Mouse (Mus musculus) lung, adult 18-20 months (tissue): ENCODE data around the gene Fkbp11.
A peak's percentile ranks its signal among the peaks of the same experiment; 100 is the strongest.

Experiments
- DNase-seq, 2 experiments: peaks; one replicate each; pipeline ENCODE4 v3.0.0; 2022; ENCODE audit warnings: mixed read lengths in 2 of 2

Fkbp11 gene

DNA sequence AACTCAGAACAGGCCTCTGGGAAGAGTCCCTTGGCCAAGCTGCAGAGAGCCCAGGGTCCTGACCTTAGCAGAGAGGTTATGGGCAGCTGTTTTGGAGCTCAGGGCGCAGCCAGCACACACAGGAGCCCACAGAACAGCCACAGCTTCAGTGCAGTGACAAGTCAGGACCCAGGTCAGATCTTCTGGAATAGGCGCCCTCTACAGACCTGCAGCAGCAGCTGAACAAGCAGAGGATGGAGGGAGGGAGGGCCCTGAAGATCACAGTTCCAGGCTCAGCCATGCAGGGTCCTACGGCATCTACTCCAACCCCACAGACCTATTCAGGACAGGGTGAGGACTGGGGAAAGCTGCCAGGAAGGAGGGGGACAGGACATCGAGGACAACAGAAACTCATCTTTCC lies 10.8 kb upstream of the Fkbp11 start:
- DNase-seq = no peak

DNA sequence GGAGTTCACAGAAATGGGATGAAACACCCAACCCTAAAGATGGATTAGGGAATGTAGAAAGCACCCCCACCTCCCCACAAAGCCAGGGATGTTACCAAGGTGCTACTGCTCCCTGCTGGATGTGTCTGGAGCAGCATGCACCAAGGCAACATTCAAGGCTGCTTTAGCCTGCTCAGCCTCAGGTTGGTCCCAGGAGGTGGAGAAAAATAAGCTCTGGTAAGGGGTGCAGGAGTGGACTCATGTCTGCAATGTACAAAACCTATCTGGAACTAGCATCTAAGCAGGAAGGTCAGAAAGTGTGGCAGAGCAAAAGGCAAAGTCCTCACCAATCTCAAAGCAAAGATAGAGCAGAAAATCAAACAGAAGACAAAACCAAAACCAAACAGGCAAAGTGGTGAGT lies 9.9 kb upstream of the Fkbp11 start:
- peak in 1 of 2 experiments; percentile 37 for DNase-seq

GRCm38 (mm10) chr15:98736521-98736920 lies 8.5 kb upstream of the Fkbp11 start:
- peak; percentile 30 to 41 for DNase-seq

GRCm38 (mm10) chr15:98733976-98734566 lies 6.1 kb upstream of the Fkbp11 start:
- no peak for DNase-seq

DNA sequence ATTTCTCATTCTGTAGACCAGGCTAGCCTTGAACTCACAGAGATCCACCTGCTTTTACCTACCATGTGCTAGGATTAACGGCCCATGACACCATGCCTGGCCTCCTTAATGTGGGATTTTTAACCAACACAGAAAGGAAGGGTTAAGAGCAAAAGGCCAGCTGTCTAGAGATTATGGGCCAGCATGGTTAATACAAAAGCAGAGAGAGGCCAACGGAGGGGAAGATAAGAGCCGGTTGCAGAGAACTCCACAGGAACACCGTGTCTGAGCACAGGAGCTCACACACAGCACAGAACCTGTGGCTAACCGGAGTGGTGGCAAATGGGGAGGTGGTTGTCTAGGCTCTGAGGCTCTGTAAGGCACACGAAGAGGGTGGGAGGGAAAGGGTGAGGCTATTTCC lies 5.4 kb upstream of the Fkbp11 start:
- DNase-seq = no peak

GRCm38 (mm10) chr15:98732006-98732531 lies 4.1 kb upstream of the Fkbp11 start:
- no peak for DNase-seq

GRCm38 (mm10) chr15:98730790-98731189 lies 2.8 kb upstream of the Fkbp11 start:
- DNase-seq = no peak

DNA sequence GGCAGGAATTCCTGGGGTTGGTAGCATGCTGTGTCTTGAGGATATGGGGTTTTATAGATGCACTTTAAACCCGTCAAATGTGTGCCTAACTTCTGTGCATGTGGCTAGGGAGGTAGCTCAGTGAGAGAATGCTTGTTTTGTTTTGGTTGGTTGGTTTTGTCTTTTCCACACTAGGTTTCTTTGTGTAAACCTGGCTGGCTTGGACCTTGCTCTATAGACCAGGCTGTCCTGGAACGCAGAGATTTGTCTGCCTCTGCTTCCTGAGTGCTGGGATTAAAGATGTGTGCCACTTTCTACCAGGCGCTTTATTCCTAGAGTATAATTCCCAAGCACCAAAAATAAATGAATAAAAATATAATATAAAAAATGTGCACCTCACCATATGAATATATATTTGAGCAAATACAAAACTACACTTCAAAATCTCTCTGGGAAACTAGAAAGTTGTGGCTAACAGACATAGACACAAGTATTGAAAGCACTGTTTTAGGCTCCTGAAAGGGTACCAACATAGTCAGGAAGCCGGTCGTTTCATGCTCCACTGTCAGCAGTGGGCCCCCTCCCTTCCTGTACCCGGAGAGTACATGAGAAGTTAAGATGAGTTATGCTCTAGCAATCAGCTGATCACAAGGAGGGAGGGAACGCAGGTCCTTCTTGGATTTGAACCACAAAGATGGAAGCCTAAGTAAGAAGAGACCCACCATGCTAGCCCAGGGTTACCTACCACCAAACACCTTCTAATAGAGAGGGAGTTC lies 2.0 kb upstream of the Fkbp11 start:
- no peak for DNase-seq

DNA sequence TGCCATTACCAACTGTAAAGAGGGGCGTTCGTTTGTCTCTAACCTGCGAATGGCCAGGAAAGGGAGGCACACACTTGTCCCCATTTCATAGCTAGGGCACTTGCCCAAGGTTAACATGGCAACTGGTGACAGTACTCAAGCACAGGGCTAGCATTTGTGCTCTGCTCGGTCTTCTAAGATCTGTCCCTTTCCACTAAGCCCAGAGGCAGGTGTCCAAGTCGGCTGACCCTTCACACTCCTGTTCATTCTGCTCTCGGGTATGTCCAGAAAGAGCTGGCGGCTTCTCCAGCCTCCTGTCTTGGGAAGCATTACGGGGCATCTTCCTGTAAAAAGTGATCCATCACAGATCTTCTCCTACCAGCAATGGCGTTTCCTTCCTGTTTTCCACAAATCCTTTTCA lies 368 bp upstream of the Fkbp11 start:
- no peak for DNase-seq

- no peak for DNase-seq
Observed at GRCm38 (mm10) chr15:98726746-98727145, 1.3 kb downstream of the Fkbp11 start.

GRCm38 (mm10) chr15:98726079-98726478 lies 1.9 kb downstream of the Fkbp11 start:
- peak; percentile 60 to 61 for DNase-seq

- DNase-seq = no peak
Observed at GRCm38 (mm10) chr15:98724441-98724840, 3.6 kb downstream of the Fkbp11 start.

DNA sequence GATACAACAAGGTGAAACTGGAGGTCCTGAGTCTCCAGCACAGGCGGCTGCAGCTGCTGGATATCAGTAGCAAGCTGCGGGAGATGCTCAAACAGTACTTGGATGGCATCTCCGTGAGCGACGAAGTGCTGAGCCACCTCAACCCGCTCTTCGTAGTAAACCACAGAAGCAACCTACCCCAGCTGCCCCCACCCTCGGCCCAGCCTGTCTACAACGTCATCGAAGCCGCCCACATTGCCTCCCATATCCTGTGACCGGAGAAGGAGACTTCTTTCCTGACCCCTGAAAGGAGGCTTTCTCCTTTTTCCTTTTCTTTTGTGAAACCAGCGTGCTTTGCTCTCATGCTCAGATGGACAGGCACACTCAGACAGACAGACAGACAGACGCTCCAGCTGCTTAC lies 5.1 kb downstream of the Fkbp11 start:
- DNase-seq = peak in 1 of 2 experiments; percentile 22

GRCm38 (mm10) chr15:98722191-98722590 lies 5.8 kb downstream of the Fkbp11 start:
- DNase-seq = no peak

GRCm38 (mm10) chr15:98717301-98717700 lies 10.7 kb downstream of the Fkbp11 start:
- DNase-seq = peak; percentile 58 to 65

DNA sequence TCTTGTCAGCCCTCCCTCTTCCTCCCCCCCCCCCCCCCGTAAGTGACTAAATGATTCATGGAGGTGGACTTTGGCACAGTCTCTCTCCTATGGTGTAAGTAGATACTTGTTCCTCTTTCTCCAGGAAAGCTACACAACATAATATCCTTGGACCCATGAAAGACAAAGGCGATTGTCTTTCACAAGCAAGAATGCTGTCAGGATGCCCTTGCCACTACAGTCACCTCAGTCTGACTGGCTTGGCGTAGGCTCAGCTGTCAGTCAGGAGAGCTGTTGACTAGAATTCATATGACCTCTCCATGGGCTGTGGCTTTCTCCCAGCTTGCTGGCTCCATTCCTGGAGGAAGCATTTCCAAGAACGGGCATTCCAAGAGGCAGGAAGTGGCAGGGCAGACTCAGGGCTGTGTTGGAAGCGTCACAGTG lies 13.8 kb downstream of the Fkbp11 start:
- DNase-seq = peak; percentile 71 to 77

GRCm38 (mm10) chr15:98710442-98710841 lies 17.6 kb downstream of the Fkbp11 start:
- DNase-seq = peak; percentile 45 to 65

DNA sequence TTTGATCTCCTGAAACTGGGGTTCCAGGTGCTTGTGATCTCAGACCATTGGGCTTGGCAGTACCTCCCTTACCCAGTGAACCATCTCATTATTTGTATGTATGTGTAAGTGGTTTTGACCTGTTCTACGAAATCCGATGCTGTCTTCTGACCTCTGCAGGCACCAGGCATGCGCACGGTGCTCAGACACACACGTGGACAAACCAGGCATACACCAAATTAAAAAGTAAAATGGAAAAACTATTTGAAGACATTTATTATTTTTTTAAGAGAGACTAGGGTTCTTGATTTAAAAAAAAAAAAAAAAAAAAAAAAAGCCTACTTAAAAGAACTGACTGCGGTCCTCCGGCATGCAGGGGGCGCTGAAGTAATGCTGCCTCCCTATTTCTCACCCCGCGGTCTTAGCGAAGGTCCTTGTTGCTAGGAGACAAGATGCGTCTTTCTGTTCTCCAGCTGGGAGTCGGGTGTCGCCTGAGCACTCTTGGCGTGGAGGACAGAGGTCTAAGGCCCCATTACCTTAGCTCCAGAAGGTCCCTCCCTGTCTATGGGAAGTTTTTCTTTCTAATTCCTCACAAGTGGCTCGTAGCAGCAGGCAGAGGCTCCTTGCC lies 20.1 kb downstream of the Fkbp11 start, which contains the start of gene Ccdc65:
Gene Ccdc65 (plus strand): TSS at position 442 of the 607 bp plus-strand sequence.
- DNase-seq = peak; percentile 84 to 90

DNA sequence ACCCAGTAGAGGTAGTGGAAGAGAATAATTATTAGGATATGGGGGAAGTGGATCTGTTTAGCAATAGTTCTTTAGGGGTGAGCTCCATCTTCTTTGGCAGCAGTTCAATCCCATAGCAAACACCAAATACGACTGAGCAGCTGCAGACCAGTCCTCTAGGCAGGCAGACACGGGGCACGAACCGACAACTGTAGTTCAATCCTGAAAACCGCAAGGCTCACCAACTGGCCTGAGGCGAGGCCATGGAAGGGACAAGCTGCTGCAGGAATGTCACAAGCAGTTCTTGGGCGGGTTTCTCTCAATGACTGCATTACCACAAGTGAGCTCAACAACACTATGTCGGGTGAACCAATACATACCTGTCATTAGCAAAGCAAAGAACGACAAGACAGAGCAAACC lies 23.7 kb downstream of the Fkbp11 start:
- no peak for DNase-seq

DNA sequence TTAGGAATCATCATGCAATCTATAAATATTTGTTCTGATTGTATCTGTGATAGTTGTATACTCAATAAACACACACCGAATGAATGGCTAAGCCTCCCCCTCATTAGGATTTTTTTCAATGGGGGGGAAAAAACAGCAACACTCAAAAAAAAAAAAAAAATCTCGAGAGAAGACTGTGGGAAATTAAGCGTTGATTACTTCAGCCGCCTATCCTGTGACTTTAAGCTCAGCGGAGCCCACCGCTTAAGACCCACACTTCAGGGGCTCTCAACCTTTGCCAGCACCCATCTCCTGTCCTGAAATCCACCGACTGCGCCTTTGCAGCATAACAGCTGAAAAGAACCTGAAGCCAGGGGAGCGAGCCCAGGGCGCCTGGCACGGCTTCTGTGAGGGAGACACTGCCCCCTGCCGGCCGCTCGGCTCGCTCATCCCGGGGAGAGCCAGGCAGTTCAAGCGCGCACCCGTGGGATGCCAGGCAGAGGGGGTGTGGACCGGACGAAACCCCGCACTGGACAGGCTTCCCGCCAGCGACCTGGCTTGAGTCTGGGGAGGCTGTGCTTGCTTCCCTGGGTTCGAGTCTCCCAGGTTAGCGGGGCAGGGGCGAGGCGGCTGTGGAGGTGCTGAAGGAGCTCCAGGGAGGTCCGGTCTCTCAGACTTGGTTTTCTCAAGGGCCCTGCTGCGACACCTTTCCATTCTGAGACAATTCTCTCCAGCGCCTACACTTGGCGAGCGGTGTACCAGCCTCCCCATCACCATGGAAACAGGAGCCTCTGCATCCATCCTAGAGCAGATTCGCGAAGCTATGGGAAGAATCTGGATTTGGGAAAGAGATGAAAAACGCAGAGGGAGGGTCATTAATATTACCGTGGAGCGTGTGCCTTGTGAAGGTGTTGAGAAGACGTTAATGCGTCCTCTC lies 28.6 kb downstream of the Fkbp11 start:
- DNase-seq = peak; percentile 80 to 84

DNA sequence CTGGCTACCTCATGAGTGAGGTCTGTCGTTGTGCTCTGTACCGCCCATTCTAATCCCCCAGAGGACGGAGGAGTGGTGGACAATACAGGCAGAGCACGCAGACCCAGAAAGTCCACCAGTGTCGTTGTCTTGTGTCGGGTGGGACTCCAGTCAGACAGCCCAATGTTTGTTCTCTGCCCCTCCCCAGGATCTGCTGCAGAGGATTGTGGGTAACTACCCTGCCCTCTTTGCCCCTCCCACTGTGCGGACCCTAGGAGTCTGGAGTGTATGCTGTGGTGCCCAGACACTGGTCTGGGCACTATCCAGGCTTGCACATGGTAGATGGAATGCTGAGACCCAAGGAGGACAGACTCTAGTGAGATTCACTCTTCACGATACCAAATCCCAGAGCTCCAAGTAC lies 31.8 kb downstream of the Fkbp11 start:
- DNase-seq = no peak

GRCm38 (mm10) chr15:98695726-98696125 lies 32.3 kb downstream of the Fkbp11 start:
- peak in 1 of 2 experiments; percentile 19 for DNase-seq
